Mouse (Mus musculus) stomach, postnatal 0 days (tissue): ENCODE measurements at regions not wholly inside any gene's neighbourhood (a gene's known extent, or its start where the extent isn't known, plus 50 kb on each side); places are given as distances from the start of the nearest gene placed in this dataset.

Source experiments
- CTCF ChIP-seq: IDR thresholded peaks from 2 replicates; pipeline ENCODE4 v1.5.1; 2016; ENCODE audit warnings: antibody characterized with exemption, low read depth, mild to moderate bottlenecking, moderate library complexity
- EP300 ChIP-seq: optimal IDR thresholded peaks from 2 replicates; pipeline ENCODE3; 2016; ENCODE audit warnings: antibody characterized with exemption

DNA sequence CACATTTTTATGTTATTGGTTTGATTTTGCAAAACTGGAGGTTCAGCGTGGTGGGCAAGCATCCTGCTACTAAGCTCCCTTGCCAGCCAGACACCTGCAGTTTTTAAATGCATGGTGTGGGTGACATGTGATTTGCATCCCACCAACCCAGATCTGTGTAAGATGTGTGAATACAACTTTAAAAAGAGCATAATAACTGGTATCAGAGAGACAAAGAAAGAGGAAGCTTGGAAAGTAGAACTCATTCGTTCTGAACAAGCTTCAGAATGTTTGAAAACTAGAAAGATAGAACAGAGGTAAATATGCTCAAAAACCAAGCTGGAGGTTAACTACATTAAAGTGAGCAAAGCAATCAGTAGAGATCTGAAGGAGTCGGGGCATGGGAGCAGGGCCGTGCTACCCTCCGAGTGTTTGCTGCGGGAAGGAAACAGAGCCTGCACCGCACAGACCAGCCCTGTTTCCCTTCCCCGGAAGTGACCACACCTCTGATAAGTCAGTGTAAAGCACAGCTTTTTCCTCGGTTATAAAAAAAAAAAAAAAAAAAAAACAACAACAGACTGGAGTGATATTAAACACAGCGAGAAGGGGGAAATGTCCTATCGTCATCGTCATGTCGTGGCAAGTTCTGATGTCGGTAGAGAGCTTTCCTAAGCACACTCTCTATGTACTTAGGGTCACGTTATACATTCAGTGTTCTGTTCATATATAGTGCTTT is 63.2 kb upstream of the Bcl2l14 start:
- TF ChIP-seq CTCF (no peak), EP300 (no peak)
